Mouse (Mus musculus) cortical plate, adult 2 months (tissue): ENCODE data around the gene Fam227b. TPM values are rescaled to one million over a fixed set of nuclear protein-coding genes. Genes with fewer than 3 reads are reported as not detected.

Experiments used
- H3K27ac ChIP-seq: fragments of 200-500 bp; 2 replicates; pipeline ENCODE4 v1.5.1; 2012; ENCODE audit warnings: low read length, control low read depth, inconsistent platforms; ENCODE audit not compliant: insufficient read depth
- H3K4me1 ChIP-seq: fragments of 200-500 bp; 2 replicates; pipeline ENCODE4 v1.6.1; 2011; ENCODE audit warnings: low read length; ENCODE audit not compliant: control insufficient read depth, insufficient read depth
- H3K4me3 ChIP-seq: fragments of 200-500 bp; 2 replicates; pipeline ENCODE4 v1.5.1; 2011; ENCODE audit warnings: mild to moderate bottlenecking, low read length, control low read depth; ENCODE audit not compliant: insufficient read depth
- CTCF ChIP-seq: fragments of 200-500 bp; IDR thresholded peaks from 2 replicates; pipeline ENCODE4 v1.5.1; 2011; ENCODE audit warnings: mild to moderate bottlenecking, control low read depth, low read length; ENCODE audit not compliant: insufficient read depth; ENCODE audit errors: extremely low read depth
- POLR2A ChIP-seq: fragments of 200-500 bp; IDR thresholded peaks from 2 replicates; pipeline ENCODE4 v1.6.1; 2011; ENCODE audit warnings: mild to moderate bottlenecking, low read length, control low read depth; ENCODE audit not compliant: insufficient read depth; ENCODE audit errors: extremely low read depth
- polyA plus RNA-seq: library from polyadenylated mRNA; depleted of rRNA; stranded (reverse); fragments of >200 nt; gene quantifications from 2 replicates; pipeline ENCODE4 v1.2.3, GENCODE M21; 2012

The Fam227b gene
- polyA plus RNA-seq, 1 experiment = 0.06 TPM

DNA sequence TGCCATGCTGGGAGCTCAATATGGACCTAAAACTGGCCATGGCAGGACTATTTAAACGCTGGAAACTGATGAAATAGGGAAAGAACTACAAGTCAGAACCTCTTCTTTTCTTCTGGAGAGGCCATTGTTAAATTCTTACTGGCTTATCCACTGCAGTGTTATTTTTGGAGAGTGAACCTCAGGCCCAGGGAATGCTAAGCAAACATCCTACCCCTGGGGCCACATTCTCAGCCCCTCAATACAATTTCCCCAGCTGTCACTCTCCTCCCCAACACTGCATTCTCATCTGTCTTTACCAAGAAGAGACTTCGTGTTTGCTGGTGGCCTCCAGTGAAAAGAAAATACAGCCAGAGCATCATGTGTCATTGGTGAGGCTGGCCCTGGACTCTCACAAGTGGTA lies 87.0 kb downstream of the Fam227b start:
- no peak for TF ChIP-seq CTCF
- no peak for TF ChIP-seq POLR2A
- H3K4me3 ChIP-seq = no peak overlapping the region
- H3K27ac ChIP-seq = no peak overlapping the region
- H3K4me1 ChIP-seq = peaks cover 2% of the 10 kb centered on the region; the same call in 1 of the 2 replicates

DNA sequence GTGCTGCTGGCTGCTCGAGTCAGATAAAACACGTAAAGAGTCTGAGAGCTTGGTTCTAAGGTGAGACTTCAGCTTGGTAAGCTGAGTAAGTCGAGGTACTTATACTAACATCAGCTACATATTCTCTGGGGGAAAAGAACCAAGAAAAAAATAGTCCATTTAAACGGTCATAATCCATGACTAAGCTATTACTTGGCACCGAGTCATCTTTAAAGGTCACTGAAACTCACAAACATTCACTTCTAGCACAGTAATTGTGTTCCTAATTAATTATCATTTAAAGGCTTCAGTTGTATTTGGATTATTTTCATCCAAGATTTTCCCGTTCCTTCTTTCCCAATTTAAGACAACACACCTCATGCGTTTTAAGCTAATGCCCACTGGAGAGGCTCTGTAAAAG lies 88.9 kb downstream of the Fam227b start:
- H3K4me1 ChIP-seq = peaks cover 2% of the 10 kb centered on the region; the same call in 1 of the 2 replicates
- TF ChIP-seq CTCF = no peak
- no peak for TF ChIP-seq POLR2A
- no peak overlapping the region for H3K27ac ChIP-seq
- no peak overlapping the region for H3K4me3 ChIP-seq

DNA sequence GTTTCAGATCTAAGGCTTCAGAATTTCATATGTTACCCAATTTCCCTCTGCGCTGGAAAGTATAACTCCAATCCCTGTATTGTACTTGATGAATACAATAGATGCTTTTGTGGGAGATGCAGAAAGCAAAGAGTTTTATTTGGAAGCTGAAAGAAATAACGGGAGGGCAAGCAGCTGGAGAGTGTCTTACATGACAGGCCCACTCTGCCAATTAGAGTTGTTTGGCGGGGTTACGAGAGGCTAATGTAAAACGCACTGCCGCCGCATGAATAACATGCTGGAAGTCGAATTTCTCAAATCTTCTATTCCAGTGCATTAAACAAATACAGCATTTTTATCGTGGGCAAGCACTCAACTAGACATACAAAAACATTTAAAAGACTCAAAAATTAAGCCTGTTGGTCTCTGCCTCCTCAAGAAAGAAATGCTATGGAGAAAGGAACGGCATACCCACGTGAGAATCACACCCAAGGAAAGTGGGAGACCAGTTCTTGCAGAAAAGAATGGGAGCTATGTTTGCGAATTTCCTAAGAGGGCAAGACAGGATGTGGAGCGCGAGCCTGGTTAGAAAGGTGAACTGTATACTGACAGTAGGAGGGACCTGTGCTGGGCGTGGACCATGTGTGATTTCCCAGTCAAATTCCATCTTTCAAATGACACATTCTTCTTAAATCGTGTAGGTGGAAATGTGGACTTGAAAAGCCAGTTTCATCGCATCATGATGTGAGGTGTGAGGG lies 90.6 kb downstream of the Fam227b start:
- no peak overlapping the region for H3K27ac ChIP-seq
- H3K4me1 ChIP-seq = peaks cover 2% of the 10 kb centered on the region; the same call in 1 of the 2 replicates
- TF ChIP-seq POLR2A = no peak
- no peak for TF ChIP-seq CTCF
- H3K4me3 ChIP-seq = no peak overlapping the region

- H3K4me1 ChIP-seq = peaks cover 2% of the 10 kb centered on the region; the same call in 1 of the 2 replicates
- no peak overlapping the region for H3K4me3 ChIP-seq
- TF ChIP-seq CTCF (no peak), POLR2A (no peak)
- H3K27ac ChIP-seq = no peak overlapping the region
These were observed 91.2 kb downstream of the Fam227b start for GRCm38 (mm10) chr2:126060595-126060994.

- no peak for TF ChIP-seq CTCF
- no peak for TF ChIP-seq POLR2A
These were observed 98.1 kb downstream of the Fam227b start for GRCm38 (mm10) chr2:126053657-126054056.

DNA sequence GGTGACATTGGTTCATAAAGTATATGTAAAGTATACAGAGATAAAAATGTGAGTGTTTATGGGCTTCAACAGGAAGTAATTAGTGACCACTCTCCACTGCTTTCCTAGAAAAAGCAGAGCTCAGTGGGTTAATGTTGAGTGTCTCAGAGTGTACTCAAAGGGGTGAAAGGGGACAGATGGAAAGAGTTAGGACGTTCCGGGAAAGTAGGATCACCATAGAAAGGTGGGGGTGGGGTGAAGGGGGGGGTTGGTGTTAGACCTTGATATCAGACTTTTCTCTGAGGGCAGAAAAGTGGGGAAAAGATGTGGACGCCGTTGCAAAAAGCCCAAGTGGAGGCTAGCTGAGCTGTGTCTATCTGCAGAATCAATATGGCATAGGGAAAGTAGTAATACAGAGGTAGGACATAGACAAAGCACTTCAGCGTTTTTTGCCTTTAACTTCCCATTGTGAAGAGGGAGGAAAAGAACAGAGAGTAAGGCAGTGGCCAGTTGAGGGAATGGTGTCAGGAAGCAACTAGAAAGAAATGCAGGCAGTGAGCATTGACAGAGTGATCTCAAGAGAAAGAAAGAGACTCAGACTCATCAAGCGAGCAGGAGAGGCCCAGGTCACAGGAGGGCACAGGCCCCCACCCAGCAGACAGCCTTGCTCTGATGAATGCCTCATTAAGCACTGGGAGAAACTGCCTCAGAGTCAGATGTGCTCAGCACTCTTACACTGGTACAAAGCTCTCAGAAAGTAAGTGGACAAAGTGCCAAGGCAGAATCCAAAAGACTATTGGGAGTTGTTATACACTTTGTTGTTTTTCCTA lies 98.9 kb downstream of the Fam227b start:
- no peak overlapping the region for H3K27ac ChIP-seq
- H3K4me1 ChIP-seq = no peaks in the 10 kb centered on the region
- no peak overlapping the region for H3K4me3 ChIP-seq
- TF ChIP-seq POLR2A (no peak), CTCF (no peak)

More at GRCm38 (mm10) chr2:126053657-126054056, 98.1 kb downstream of the Fam227b start:
- no peak overlapping the region for H3K4me3 ChIP-seq
- H3K4me1 ChIP-seq = no peaks in the 10 kb centered on the region
- H3K27ac ChIP-seq = no peak overlapping the region

DNA sequence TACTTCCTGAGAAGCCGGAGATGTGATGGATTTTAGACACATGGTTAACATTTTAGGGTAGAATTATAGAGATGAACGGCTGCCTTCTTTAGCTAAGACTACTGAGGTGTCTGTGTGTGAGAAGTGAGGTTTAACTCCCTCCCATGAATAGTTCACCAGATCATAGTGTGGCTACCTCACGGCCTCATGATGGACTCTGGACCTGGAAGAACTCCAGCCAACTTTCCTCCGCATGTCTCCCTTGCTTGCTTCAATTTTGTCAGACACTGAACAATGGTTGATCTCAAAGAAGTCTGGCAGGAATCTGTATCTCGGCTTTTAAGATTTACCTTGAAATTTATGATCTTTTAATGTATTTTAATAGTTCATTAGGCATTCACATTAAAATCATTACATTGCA lies 106.2 kb downstream of the Fam227b start:
- TF ChIP-seq CTCF (no peak), POLR2A (no peak)
- no peak overlapping the region for H3K4me3 ChIP-seq
- no peak overlapping the region for H3K27ac ChIP-seq
- no peaks in the 10 kb centered on the region for H3K4me1 ChIP-seq

DNA sequence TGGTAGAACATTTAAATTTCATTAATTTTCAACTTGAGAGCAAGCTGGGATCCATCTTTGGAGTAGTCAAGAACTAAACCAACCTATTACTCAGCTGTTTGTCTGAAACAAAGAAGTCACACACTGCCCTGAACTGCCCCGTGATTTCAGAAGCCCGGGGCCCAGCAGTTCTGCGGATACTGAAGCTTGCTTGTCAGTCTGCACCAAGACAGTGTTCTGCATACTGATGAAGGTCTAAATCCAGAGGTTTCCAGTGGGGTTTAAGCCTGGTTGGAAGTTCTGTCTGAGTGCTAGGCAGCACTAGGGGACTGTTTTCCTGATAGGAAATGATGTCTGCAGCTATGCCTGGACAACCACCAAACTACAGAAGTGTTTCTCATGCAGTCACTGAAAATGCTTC lies 109.1 kb downstream of the Fam227b start:
- no peak overlapping the region for H3K27ac ChIP-seq
- H3K4me1 ChIP-seq = no peaks in the 10 kb centered on the region; the same call in 1 of the 2 replicates
- H3K4me3 ChIP-seq = no peak overlapping the region
- no peak for TF ChIP-seq POLR2A
- no peak for TF ChIP-seq CTCF

DNA sequence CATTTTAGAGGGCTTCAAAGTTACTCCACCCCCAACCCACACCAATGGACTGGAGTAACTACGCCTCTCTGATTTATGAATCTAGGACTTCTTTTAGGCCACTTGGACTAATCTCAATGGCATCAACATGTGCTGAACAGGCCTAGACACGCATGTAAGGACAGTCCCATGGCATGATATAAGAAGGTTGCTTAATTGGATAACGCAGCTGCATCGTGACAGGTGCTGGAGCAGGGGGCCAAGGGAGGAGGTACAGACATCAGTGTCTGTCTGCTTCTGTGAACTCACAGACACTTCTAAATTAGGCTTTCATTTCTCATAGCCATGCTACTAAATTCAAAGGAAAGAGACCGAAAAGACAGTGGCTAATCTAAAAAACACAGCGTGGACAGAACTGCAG lies 110.6 kb downstream of the Fam227b start:
- Histone ChIP-seq H3K4me1 (no peaks in the 10 kb centered on the region; the same call in 1 of the 2 replicates), H3K27ac (no peak overlapping the region), H3K4me3 (no peak overlapping the region)
- no peak for TF ChIP-seq POLR2A
- no peak for TF ChIP-seq CTCF

DNA sequence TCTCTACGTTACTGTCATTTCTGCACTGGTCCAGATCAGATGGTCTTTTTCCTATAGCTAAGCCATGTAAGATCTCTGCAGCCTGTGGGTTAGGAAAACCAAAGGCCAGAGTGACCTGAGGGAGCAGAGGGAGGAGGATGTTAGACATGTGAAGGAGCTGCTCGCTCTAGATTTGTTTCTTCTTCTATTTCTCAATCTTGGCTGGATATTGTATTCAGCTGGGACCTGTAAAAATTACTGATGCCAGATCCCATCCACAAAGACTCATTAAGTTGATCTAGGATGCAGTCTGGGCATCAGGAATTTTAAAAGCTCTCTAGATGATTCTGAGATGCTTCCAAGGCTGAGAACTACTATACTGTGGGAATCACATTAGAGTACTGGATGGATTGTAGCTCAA lies 111.2 kb downstream of the Fam227b start:
- Histone ChIP-seq H3K4me1 (no peaks in the 10 kb centered on the region; the same call in 1 of the 2 replicates), H3K27ac (no peak overlapping the region)

More for the DNA sequence above, 111.2 kb downstream of the Fam227b start:
- H3K4me3 ChIP-seq = no peak overlapping the region
- TF ChIP-seq CTCF (no peak), POLR2A (no peak)
